Mouse (Mus musculus) liver, postnatal 0 days (tissue): ENCODE measurements around the gene Ccdc114.
A peak's percentile ranks its signal among the peaks of the same experiment; 100 is the strongest.

Experiments used
- CTCF ChIP-seq: sonication (generic); IDR thresholded peaks from 2 replicates; pipeline ENCODE4 v1.5.1; 2016; ENCODE audit warnings: antibody characterized with exemption, low read depth
- EP300 ChIP-seq: IDR thresholded peaks from 2 replicates; pipeline ENCODE4 v1.6.1; 2016; ENCODE audit warnings: antibody characterized with exemption, low read depth, mild to moderate bottlenecking

GRCm38 (mm10) chr7:45919083-45919671 lies 4.7 kb upstream of the Ccdc114 start:
- TF ChIP-seq CTCF: peak; percentile 72
- TF ChIP-seq EP300: no peak
